Mouse (Mus musculus): Measurements from ENCODE around the gene Vcp.
A peak's percentile ranks its signal among the peaks of the same experiment; 100 is the strongest.

Vcp gene

DNA sequence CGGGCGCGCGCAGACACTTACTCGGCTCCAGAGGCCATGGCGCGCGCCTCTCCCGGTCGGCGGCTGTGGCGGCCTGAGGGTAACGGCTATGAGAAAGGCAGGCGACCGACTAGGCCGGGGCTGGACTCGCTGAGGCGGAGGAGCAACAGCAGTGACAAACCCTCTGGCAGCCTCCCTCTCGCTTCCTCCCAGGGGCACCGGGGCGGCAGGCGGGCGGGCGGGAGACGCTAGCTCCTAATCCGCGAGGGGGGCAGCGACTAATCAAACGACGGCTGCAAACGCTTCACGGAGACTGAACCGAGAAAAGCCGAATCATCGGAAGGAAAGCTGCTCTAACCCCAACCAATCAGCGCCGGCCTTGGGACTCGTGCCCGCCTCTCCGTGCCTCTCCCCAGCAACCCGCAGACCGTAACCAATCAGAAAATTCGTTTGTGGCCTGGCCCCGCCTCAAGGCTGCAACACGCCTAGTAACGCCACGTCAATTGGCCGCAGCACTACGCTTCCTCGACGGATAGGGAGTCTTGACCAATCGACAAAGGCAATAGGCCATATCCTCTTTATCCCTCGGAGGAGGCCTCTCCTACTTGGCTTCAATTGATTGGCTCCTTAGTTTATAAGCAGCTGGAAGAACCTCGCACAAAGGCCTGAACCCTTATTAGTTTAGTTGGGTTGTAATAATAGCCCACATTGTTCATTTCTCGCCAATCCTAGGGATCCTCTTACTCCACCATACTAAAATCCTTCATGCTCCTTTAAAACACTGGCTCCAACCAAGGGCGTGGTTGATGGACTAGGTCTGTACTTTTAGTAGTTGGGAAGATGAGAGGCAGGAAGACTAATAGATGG lies at the start of gene Vcp:
Gene Vcp (minus strand): TSS at position 367 of the 846 bp plus-strand sequence.
- DNase-seq (ENCODE audit: low spot score) = peak; percentile 100

DNA sequence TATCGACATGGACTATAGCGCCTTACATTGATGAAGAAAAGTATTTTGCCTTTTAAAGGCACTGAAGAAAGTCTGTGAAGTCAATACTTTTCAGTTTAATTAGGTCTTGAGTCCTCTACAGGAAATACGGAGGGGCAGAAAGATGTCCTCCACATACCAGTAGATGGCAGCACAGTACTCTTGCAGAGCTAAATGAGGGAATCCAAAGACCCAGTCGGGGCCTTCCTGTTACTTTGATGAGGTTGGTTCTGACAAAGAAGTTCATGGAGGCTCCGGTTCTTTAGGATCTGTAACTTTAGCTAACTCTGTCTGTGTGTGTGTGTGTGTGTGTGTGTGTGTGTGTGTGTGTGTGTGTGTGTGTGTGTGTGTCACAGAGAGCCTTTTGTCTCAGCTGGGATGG lies 46.9 kb upstream of the Vcp start:
- peak; percentile 94 for DNase-seq (ENCODE audit: low spot score)

DNA sequence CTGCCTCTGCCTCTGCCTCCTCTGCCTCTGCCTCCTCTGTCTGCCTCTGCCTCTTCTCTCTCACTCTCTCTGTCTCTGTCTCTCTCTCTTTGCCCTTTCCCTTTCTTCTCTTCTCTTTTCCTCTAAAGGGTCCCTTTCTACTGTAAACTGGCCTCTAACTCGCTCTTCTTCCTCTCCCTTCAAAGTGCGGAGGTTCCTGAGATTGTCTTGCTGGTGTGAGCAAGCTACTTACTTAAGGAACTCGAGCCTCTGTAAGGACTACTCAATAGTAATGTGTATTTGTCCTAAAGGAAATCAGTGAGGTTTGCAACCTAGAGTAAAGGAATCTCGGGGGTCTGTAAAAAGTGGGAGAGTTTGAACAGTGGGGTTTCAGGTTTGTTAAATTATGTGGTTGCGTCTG lies 46.3 kb upstream of the Vcp start:
- DNase-seq (ENCODE audit: low spot score) = no peak

DNA sequence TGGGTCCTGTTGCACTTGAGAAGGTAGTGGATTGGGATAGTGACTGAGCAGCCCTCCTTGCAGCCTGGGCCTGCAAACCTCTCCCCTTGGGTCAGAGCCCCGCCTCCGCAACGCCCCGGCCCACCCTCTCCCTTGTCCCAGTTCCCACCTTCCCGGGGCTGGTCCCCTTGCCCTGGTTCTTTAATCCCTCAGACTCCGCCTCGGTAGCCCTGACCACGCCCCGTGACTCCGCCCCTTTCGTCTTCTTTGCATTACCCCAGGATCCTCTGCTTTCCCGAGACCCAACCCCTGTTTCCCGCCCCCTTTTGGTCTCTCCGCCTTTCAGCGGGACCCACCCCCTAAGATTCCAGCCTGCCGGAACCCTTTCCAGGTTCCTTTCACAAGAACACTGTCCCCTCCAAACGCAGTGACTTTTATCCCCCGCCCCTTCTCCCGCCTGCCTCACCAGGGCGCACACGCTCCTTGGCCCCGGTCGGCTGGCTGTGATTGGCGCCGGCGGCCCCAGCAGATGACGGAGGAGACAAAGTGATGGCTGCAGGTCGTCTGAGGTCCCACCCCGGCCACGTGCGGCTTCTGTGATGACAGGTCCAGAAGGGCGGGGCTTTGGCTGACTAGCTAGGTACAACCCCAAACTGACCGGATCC lies 45.5 kb upstream of the Vcp start, which contains the start of gene Fam214b:
Gene Fam214b (minus strand): TSS at position 562 of the 644 bp plus-strand sequence.
- peak; percentile 99 for DNase-seq (ENCODE audit: low spot score)

DNA sequence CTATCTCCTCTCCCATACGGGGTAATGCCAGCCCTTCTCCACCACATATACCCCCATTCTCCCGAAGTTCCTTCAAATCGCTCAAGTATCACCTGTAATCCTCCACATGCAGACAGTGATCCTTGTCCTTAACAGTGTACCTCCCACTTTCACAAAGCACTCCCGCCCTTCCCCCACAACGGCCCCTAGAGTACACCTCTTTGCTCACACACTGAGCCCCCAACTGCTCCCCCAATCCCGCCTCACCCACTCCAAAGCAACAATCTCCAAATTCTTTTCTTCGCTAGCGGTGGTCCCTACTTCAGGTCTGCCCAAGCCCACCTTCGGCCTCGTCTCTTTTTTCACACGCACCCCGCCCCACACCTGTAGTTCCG lies 45.0 kb upstream of the Vcp start:
- DNase-seq (ENCODE audit: low spot score) = peak; percentile 32

DNA sequence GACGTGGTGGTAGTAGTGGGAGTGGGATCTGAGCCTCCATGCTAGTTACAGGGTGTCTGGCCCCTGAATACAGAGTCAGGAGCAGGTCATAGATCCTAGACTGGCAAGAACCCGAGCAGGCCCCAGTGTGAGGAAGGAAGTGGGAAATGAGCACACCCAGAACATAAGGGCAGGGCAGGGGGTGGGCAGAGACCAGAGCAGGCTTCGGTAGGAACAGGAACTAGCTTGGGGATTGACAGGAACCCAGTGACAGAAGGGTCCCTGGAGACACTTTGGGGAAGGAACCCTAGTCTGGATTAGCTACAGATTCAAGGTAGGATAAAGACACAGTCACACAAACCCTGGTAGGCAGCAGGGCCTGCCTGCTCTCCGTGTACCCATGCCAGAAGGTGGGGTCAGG lies 44.4 kb upstream of the Vcp start:
- no peak for DNase-seq (ENCODE audit: low spot score)

DNA sequence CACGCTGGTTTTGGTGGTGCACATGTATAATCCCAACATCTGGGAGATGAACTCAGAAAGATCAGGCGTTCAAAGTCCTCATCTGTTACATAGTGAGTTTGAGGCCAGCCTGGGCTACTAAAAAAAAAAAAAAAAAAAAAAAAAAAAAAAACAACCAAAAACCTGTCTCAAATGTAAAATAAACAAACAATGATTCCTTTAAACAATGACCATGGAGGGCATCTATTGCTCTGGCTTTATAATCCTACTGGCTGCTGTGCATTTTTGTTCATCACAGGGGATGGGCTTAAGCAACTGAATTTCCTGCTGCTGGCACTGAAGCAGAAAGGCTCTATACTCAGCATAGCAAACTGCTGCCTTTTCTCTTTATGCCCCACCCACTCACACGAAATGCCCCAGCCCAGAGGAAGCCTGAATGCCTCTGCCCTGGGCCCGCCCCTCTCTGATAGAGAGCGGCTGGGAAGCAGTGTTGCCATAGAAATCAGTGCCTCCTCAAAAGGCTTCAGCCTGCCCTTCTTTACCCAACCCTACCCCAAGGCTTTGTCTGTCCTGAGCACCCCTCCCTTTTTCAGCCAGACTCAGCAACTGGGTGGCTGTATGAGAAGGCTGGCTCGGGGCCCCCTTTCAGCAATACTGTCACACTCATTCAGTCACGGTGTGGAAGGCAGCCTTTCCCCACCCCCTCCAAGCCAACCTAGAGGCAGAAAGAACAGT lies 43.5 kb upstream of the Vcp start:
- peak; percentile 94 for DNase-seq (ENCODE audit: low spot score)

DNA sequence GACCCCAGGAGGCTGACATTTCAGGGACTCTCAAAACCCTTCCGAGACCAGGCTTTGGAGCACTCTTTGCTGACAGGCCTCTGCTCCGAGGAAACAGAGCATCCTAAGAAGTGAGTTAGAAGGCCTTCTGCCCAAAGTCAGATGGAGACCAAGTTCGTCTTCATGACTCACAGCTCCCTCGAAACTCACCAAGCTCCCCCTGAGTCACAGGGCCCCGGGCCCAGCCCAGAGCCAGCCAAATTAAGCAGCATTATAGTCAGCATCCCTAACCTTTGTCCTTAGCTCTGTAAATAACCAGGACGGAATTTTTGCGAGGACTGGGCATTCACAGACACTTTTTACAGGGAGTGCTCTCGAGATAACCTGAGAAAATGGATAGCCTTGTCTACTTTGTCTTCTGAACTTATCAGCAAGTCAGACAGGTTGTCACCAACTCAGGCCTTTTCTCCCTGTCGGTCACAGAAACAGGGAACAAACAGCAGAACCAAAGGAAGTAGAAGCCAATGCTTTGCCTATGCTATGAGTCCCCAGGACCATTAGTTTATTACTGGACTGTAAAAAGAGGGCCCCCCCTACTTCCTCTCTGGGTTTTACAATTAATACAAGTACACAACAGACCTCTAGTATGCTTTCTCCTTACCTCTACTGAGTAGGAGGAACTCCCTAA lies 40.7 kb upstream of the Vcp start:
- no peak for DNase-seq (ENCODE audit: low spot score)

DNA sequence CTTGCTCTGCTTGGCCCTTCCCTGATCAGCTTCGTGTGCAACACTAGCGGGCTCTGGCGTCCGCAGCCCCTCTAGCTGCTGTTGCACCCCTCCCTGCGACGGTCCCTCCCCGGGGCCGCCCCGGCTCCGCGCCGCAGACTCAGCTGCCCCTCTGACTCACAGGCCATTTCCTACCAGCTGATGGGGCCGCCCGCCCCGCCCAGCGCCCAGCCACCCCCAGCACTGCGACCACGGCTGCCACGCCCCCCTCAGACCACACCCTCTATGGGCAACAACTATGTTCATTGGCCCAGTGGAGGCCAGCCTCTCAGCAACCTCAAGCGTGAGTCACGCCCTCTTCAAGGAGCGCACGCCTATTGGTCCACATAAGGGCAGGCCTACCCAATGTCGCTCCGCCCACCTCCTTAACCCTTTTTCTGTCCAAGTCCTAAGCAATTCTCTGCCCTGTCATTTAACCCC lies 39.8 kb upstream of the Vcp start:
- DNase-seq (ENCODE audit: low spot score) = peak; percentile 98

DNA sequence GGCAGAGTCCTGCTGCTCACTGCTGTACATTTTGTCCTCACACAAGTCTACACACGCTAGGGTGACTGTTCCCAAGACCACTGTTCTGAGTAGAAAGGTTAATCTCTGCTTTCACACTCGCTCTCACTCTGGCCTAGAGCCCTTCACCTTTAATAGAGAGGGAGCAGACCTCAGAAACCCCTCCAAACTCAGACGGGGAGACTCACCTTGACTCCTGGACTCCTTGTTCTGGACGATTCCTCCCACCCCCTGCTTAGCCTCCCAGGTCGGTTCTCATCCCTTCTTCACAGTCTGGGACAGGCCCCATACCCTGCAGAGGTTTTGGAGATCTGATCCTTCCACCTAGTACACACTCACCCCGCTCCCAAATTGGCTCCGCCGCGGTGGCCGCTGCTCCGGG lies 39.3 kb upstream of the Vcp start:
- DNase-seq (ENCODE audit: low spot score) = no peak

DNA sequence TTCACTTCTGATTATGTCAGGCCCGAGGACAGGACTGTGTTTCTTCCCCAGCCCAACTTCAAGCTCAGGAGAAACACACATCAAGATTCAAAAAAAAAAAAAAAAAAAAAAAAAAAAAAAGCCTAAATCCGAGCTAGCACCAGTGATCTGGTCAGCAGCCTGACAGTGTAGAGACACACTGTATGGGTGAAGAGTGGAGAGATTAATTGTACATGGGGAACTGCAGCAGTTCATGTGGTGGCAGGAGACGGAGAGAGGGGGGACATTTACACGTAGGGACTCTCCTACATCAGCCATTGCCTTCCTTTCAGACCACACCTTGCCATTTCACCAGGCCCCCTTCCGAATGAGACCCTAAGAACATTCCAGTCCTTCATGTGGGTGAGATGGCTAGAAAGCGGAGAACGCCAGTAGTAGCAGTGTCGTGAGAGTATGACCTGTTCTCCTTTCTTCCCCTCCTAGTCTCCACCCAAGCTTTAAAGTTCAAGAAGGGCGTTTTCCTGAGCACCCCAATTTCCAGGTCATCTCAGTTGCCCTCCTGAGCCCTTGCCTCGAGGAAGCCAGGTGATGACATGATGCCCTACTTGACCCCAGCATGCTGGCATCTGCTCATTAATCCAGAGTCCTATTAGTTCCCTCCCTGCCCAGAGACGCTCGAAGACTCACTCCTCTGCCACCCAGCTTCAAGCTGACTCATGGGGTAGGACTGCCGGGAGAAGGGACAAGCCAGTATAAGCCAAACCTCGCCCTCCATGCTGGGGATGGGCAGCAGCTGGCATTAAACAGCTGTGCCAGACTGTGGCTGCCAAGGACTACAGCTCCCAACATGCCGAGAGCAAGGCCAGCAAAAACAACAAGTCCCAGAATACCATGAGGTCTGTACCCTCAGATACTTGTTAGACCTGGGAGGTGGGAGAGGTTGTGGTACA lies 38.5 kb upstream of the Vcp start:
- no peak for DNase-seq (ENCODE audit: low spot score)

DNA sequence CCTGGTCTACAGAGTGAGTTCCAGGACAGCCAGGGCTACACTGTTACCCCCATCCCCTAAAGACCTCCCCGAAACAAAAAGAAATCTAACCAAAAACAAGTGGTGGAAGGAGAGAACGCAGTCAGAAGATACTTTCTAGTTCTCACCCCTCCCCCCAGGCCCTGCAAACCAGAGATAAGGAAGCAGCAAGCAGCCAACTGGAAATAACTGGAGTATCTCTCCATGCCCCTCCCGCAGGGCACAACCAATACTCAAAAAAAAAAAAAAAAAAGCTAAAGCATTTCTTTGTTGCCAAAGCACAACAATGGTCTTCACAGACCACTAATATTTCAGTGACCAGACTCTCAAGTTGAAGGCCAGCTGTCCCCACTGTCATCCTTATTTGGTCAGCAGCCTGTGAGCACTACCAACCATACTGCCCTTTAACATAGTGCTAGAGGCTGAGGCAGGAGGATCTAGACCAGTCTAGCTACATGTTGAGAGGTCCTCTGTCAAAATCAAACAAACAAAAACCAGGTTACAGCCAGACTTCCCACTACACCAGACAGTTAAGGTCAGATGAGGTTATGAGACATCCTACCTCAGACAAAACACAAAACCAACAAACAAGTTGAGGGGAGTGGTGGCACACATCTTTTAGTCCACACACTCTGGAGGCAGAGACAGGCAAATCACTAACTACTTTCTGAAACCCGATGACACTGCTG lies 37.7 kb upstream of the Vcp start:
- DNase-seq (ENCODE audit: low spot score) = no peak

DNA sequence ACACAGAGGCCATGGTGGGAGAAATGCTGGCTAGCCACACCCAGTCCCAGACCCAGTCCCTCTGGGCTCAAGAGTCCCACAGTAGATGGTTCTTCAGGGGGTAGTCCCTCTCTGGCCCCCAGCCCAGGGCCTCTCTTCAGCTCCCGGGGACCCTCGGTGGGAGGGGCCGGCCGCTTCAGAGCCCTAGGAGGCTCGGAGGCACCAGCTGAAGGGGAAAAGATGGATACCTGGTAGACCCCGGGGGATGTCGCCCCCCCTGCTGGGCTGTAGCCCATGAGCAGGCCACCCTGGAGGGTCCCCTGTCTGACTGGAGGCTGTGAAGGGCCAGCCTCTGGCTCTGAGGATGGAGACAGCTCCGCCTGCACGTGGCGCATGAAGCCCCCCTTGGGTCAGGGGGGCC lies 36.0 kb upstream of the Vcp start:
- DNase-seq (ENCODE audit: low spot score) = no peak

DNA sequence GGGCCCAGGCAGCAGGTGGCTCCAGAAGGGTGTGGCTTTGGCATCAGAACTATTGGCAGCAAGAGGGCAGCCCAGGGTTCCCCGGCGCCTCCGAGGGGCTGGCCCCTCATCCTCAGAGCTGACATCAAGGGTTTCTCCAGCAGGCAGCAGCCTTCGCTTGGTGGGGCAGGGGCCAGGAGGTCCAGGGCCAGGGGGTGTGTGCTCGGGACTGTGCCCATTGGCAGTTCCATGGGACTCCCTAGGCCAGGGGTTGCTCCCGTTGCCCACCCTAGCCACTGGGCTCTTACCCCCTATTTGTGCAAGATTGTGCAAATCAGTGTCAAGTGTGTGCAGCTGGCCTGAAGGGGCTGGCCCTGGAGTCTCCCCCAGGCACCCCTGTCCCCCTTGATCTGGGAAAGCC lies 35.5 kb upstream of the Vcp start:
- no peak for DNase-seq (ENCODE audit: low spot score)

DNA sequence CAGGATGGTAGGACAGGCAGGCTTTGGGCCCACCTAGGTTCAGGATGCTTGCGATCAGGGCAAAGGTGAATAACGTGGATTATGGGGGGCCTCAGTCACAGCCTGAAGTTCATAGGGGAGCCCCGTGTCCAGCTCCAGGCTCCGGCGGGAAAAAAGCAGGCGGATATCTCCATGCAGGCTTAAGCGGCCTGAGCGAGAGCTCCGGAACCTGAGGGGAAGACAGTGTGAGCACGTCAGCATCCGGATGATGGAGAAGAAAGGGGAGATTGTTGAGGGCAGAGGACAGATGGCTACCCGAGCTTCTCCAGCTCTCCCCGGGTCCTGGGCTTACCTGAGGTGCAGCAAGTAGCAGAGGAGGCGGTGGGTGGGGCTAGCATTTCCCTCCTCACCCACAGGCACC lies 33.2 kb upstream of the Vcp start:
- DNase-seq (ENCODE audit: low spot score) = no peak

DNA sequence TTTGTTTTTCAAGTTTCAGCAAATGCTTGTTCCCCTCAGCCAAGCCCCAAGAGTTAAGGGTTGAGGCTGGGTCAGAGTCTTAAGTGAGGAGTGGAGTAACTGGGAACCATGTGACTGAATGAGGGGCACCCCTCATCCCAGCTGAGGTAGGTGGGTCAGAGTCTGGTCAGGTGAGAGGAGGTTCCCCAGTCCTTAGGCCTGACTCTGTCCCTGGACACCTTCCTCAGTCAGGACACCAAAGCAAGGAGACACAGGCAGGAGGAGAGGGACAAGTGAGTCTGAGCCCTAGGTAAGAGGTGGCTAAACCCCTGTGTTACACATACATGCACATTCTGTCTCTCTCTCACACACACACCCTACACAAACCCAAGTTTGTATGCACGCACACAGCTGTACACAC lies 32.2 kb upstream of the Vcp start:
- no peak for DNase-seq (ENCODE audit: low spot score)

DNA sequence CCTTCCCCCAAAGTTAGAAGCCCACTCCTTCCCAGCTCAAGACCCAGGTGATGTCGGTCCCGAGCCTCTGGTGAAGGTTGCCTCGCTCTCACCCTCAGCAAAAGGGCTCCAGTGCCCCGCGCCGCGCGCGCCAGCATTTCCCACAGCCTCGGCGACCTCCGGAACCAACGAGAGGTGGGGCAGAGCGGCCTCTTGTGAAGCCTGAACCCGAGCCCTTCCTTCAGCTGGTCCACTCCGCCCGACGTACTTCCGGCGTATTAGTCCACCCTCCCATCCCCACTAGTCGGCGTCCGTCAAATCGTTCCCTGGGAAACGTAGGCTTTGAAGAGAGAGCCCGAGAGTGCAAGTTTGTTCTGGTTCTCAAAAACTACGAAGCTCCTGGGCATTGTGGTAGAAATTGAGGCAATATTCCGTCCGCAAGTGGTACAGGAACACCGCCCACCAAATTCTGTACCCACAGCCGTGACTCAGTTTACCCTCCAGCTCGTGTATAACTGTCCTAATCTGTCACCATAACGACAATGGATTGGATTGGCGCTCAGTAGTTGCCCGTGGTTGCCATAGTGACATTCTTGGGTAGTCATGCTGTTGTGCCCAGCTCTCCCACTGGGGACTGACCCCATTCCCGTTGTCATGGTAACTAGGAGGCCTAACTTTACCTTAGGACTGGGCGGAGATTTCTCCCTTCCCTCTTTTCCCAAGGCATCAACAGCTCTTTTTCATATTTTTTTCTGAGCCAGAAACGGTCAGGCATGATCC lies 31.1 kb upstream of the Vcp start, which contains the start of gene Stoml2:
Gene Stoml2 (minus strand): TSS at position 474 of the 759 bp plus-strand sequence.
- DNase-seq (ENCODE audit: low spot score) = peak; percentile 97

DNA sequence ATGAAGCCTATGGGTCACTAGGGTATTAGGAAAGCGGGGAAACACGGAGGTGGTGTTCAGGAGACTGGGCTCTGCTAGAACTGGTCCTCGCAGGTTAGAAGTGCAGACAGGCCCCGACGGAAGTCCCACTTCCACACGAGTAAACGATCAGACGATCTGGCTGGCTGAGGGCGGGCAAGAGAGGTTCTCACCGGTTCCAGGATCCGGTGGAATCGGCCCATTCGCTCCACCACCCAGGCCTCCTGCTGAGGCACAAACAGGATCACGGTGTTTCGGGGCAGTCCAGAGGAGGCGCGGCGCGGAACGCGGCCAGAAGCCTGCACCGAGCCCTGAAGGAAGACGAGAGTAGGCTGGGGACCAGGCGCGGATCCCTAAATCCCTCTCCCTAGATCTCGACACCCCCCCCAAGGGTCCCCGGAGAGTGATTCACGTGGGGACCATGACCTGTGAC lies 30.5 kb upstream of the Vcp start:
- peak; percentile 52 for DNase-seq (ENCODE audit: low spot score)

DNA sequence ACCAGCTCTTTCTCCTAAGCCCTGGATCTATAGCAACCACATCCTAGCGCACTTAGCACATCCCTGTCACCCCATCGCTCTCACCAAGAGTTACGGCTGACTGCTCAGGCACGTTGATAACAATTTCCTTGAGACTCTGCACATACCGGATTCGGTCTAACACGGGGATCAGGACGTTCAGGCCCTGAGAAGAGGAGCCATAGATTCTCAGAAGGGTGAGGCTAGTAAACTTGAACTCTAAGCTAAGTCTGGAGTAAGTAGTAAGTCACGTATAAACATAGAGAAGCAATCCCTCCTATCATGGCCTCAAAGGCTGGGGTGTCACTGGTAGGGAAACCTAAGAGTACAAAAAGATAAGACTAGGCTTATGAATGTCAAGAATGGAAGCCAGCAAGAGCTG lies 30.0 kb upstream of the Vcp start:
- no peak for DNase-seq (ENCODE audit: low spot score)

DNA sequence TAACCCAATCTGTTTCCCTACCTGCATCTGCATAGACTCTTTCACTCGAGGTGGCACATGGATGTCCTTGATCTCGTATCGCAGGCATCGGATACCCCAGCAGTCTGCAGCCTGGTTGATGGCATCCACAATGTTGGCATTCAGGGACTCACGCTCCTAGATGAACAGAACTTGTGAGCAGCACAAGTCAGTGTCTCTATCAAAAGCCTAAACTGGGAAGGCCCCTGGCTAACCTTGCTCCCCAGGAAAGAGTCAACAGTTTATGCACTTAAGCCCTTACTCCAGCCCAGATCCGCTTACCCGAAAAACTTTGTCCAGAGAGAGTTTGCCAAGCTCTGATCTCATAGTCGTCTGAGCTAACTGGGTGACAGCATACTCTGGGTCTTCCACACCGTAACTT lies 29.4 kb upstream of the Vcp start:
- no peak for DNase-seq (ENCODE audit: low spot score)

All from embryo, embryonic 10.5 days (tissue).